Mouse (Mus musculus) left cerebral cortex, postnatal 10 days (tissue): ENCODE data around the gene Sdhd. TPM values are rescaled to one million over a fixed set of nuclear protein-coding genes. Genes with fewer than 3 reads are reported as not detected.
A peak's percentile ranks its signal among the peaks of the same experiment; 100 is the strongest.
"Not testable (repeated sequence)": the region's sequence is repeated elsewhere in the genome, so short reads cannot be mapped to it uniquely, and the experiment has no call there.

Experiments used
- DNase-seq, 2 experiments: peaks; one replicate each; pipeline ENCODE4 v3.0.0; 2021 to 2022; ENCODE audit warnings: low spot score in 2 of 2, mixed read lengths in 1 of 2; ENCODE audit errors: extremely low spot score in 1 of 2
- intact Hi-C: fragments of 180-260 bp; cut with DNase I; formaldehyde crosslinking; loops from one replicate; pipeline ENCODE4 v1.15.1; 2025
- total RNA-seq, 2 experiments: library from RNA; stranded (reverse); gene quantifications; 2 replicates each; pipeline ENCODE4 v1.2.3; 2021

Sdhd gene
- 100 to 1,000 TPM; 145 to 154 TPM for total RNA-seq

DNA sequence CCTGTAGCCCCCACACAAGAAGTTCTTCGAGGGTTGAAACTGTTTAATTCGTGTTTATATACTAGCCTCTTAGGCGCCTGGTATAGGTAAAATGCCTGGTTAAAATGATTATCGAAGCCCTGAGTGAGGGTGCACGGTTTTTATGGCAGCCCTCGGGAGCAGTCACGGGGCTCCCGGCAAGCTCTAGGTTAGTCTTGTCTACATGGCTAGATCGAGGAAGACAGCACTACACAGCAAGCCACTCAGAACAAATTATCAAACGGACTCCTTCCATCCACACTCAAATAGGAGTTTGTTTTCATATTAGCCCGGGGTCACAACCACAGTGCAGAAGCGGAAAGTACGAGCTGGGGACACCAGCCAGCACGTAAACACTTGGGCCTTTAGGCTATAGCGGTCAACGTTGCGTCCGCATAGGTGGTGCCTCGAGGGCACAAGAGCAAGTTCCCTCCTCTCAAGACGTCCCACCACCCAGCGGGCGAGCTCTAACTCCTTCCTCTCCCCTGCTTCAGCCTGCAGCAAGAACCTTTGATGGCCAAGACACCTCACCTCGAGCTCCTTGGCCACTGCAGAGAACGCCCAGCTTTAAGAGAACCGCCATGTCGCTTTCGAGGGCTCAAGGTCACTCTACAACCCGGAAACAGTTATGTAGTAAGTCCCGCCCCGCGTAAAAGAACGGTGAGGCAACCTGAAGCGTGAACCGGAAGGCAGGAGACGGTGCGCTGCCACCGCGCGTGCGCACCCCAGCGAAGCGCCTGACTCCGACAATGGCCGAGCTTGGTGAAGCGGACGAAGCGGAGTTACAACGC, at the start of gene Sdhd, which contains the start of gene Timm8b:
Gene Sdhd (minus strand): TSS at position 624 of the 809 bp plus-strand sequence.
Gene Timm8b (plus strand): TSS at position 722 of the 809 bp plus-strand sequence.
- peak; percentile 94 to 96 for DNase-seq
- intact Hi-C loops: no loop called here

DNA sequence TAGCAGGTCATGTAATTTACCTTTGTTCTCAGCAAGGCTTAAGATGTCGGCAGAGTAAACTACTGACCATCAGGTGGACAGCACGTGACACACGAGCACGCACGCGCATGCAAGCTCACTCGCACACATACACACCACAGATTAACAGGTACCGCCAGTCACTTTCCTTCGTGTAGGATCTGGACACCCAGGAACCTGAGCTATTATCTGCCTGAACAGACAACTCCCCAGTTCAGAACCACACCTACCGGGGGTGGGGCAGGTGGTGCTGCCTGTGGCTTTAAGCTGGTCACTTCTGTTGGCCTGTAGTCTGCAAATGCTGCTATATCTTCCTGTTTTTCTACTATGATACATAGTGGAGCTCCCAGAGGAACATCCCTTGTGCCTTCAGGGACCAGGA, 46.9 kb upstream of the Sdhd start:
- no peak for DNase-seq

DNA sequence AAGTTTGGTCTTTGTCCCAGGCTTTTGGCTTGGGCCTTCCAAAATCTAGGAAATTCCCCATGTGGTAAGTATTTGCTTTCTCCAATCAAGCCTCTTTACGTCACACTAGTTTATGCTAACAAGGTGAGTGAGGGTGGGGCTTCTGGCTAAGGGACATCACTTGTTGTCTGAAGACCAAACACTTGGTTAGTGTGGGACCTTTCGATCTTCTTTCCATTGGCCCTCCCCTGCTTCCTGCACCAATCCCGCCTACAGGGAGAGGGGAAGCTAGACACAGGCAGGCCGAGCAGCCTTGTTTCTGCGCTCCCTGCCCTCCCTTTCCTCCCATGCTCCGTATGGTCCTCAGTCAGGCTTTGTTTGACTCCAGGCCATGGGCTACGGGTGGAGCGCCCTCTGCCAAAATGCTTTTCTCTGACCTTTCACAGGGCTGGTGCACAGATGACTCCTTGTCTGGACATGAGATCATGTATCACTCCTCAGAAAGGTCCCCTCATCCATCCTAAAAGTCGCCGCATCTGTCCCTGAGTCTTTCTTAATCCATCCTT, 43.3 kb upstream of the Sdhd start:
- intact Hi-C loops: loop anchor here (5.0 kb wide), 1 partner anchor 35 kb away; no protein-coding TSS in a partner anchor
- no peak for DNase-seq

More for the DNA sequence above, 46.9 kb upstream of the Sdhd start:
- intact Hi-C loops: no loop called here

DNA sequence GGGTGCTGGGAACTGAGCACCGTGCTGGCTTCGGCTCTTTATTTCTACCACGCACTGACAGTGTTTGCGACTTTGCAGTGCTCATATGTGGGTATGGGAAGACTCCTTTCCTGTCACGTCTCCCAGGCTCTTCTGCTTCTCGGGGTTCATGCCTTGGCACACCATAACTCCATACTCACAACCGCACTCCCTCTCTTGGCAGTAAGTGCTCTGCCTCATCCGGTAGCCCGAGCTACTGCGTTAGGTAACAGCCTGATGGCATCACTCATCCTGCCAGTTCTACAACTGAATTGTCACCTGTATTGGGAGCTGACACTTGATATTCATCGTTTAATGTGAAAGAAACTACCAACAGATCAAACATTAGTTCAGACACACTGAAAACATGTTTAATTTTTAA, 30.7 kb upstream of the Sdhd start:
- intact Hi-C loops: no loop called here

DNA sequence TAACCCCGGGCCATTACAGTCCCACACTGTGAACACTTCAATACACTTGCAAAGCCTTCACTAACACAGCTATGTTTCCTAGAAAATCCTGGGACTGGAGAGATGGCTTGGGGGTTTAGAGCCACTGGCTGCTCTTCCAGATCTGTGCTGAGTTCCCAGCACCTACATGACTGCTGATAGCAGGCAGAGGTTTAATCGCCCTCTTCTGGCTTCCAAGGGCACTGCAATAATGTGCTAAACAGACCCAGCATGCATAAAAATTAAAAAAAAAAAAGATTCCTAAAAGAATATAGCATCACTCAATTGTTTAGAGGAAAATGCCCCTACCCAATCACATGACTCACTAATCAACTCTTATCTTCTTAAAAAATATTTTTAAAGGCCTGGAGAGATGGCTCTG, 29.4 kb upstream of the Sdhd start:
- intact Hi-C loops: no loop called here
- no peak for DNase-seq

More for the DNA sequence above, 30.7 kb upstream of the Sdhd start:
- no peak for DNase-seq

DNA sequence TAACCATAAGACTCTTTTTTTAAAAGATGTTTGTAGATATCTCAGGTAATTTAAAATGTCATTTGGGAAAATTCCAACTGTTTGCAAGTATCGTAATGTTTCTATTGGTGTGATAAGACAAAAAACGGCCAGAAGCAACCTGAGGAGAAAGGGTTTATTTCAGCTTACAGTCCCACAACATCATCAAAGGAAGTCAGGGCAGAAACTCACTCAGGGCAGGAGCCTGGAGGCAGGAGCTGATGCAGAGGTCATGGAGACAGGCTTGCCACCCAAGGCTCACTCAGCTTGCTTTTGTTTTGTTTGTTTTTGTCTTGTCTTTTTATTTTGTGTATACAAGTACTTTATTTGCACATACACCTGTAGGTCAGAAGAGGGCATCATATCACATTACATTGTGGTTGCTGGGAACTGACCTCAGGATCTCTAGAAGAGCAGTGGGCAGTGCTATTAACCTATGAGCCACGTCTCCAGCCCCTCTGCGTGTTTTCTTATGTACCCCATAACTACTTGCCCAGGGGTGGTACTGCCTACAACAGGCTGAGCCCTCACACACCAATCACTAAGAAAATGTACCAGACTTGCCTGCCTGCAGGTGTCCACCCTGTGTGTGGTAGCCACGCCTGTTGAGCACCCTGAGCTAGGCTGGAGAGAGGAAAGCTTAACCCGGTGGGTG, 28.5 kb upstream of the Sdhd start:
- intact Hi-C loops: no loop called here
- DNase-seq: no peak

DNA sequence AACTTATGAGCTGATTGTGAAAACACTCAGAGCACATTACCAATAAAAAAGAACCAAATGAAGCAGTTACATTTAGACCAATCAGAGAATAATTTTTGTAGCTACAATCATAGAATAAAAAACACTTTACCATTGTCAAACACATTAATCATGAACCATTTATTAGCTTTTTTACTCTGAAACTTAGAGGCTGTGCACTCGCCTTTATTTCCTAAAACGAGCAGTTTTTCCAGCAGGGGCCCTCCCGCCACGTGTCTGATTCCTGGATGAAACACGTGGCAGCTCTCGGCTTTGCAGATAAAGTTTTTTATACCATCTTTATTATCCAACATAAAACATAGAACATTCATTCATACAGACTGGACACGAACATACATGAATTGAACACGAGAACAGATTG, 27.3 kb upstream of the Sdhd start:
- DNase-seq: not testable (repeated sequence)

DNA sequence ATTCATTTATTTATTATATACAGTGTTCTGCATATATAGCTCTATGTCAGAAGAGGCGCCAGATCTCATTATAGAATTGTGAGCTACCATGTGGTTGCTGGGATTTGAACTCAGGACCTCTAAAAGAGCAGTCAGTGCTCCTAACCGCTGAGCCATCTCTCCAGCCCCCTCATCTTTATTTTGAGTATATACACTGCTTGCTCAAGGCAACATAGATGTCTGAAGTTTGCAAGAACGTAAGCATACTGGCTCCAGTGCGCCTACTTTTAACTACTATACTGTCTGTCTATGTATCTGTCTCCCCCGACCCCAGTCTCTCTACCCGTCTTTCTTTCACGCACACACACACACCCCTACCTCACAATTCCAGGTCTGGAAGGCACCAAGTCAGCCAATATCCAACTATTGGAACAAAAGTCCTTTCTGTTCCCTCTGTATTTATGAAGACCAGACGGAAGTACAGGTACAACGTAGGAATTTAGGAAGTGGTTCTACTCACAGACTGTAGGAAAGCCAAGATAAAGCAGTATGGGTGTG, 14.2 kb upstream of the Sdhd start:
- intact Hi-C loops: no loop called here
- no peak for DNase-seq

More for the DNA sequence above, 27.3 kb upstream of the Sdhd start:
- intact Hi-C loops: not testable (repeated sequence)

DNA sequence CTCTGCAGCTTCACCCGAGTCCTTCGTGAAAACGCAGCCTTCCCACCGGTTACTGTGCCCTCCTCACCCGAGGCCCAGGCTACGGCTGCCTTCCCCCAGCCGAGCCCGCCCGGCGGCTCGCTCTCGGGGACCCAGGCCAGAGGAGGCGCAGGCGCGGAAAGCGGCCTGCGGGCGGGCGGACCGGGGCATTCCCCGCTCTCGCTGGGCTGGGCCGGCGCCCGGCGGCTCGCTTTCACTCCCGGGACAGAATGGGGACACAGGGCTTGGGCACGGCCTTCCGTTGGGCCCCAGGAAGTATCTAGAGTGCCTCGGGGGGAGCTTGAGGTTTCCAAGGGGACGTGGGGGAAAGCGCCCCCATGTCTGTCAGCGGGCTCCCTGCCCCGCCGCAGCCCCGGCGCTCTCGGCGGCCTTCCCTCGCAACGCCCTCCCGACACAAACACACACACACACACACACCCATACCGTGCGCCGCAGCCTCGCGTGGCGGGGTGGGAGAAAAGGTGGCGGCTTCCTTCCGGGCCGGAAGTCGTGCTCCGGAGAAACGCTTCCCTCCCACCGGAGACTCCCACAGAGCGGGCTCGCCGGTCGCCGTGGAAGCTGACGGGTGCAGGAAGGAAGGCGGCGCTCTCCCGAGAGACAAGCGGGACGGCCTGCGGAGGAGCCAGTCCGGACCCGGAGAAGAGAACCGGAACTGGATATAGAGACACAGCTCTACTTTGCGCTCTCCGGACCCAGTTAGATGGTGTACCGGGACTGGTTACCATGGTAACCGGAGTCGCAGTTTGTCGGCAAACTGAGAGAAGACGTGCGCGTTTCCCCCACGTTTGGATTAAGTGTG, 13.4 kb upstream of the Sdhd start, which contains the start of the genes Pih1d2 and Nkapd1:
Gene Pih1d2 (plus strand): TSS at position 556 of the 838 bp plus-strand sequence.
Gene Nkapd1 (minus strand): TSS at position 699 of the 838 bp plus-strand sequence.
- peak; percentile 88 to 91 for DNase-seq
- intact Hi-C loops: no loop called here

DNA sequence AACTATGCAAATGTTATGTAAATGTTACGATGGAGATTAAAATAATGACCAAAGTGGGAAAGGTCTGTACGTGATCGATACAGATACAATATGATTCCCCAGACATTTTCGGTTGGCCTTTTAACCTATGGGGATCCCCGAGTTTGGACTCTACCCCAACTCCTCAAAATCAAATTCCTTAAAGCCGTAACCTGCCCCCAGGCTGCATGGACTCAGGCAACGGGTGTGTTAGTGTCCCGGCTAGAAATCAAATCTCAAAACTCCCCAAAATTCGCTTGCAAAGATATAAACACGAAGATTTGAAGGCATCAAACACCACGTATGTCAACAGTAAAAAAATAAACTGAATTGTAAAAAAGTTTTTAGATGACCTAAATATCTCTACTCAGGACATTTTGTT, 12.5 kb upstream of the Sdhd start:
- intact Hi-C loops: no loop called here
- no peak for DNase-seq

DNA sequence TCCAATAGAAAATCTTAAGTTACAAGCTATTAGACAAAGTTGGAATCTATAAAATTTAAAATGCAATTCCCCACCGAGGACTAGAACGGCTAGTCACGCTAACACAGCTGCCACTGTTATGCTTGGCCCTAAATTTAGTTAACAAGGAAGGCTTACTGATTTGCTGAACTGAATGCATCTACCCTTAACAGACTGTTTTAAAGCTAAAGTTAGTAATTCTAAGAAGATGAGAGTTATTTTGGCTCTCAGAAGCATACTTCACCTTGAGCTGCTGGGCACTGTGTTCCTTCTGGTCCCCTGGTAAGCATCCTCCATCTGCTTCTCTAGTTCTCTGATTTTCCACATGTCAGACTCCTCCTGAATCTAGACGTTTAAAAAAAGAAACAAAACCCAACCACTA, 8.5 kb upstream of the Sdhd start:
- no peak for DNase-seq
- intact Hi-C loops: loop anchor here (5.0 kb wide), 1 partner anchor 35 kb away; no protein-coding TSS in a partner anchor

DNA sequence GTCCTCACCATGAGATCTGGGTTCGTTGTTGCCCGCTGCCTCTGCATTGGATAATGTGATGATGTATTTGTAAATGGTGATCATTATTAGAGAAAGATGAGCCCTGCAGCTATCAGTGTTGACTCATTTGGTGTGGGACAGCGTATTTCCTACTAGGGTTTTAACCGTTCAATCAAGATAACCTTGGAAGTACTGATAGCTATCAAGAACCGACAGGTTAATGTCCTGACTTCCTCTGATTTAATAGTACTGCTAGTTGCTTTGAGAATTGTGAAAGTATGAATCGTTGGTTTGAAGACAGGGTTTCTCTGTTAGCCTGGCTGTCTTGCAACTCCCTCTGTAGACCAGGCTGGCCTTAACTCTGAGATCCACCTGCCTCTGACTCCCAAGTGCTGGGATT, 726 bp upstream of the Sdhd start:
- no peak for DNase-seq
- intact Hi-C loops: no loop called here

DNA sequence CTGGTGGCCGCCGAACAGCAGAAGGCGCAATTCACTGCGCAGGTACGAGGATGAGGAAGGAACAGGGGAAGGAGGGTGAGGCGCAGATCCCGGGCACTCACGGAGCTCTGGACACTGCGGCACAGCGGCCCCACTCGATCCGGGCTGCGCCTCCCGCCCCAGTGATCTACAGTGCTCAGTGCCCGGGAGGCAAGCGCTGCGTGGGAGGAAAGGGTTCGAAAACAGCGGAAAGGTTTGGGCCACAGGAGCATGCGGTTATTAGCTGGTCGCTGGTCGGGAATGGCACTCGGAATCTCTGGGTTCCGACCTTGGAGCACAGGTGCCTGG, 349 bp upstream of the Sdhd start:
- intact Hi-C loops: no loop called here

DNA sequence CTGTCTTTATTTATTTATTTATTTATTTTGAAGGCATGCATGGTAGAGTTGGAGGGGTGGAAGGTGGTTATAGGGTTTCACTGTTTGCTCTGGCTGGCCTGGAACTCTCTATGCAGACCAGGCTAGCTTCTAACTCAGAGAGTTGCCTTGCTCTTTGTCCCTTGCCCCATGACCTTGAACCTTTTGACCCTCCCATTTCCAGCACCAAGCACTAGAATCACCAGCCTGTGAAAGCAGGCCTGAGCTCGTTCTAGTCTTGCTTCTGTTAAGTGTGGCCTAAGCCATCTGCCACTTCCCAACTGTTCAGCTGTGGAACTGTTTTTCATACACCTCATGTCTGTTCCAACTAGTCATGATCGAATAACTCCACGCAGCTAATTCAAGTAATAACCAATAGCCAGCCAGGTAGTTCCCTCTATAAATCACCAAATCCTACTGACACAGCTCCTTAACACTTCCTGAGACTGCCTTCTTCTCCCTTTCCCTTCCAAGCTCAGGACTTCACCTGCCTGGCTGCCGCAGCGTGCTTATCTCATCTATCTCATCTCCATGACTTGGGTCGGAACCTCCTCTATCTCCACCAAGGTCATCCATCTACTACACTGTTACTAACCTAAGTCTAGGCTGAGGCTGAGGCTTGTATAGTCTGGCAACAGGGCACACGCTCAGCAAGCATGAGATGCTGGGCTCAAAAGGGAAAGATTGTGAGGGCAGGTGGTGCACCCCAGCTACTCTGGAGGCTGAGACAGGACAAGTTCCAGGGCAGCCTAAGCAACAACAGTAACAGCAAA, 1.4 kb downstream of the Sdhd start:
- intact Hi-C loops: no loop called here
- no peak for DNase-seq

More for the DNA sequence above, 349 bp upstream of the Sdhd start:
- DNase-seq: no peak

DNA sequence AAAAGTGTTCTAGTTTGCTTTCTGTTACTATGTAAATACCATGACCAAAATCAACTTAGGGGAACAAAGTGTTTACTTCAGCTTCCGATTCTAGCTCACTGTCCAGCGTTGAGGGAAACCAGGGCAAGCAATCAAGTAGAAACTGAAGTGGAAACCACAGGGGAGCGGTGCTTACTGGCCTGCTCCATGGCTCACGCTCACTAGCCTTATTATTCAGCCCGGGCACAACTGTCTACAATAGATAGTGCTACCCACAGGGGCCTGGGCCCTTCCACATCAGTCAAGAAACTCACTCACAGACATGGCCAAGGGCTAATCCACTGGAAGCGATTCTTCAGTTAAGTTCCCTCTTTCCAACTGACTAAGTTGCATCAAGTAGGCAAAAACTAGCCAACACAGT, 2.1 kb downstream of the Sdhd start:
- intact Hi-C loops: no loop called here
- no peak for DNase-seq

DNA sequence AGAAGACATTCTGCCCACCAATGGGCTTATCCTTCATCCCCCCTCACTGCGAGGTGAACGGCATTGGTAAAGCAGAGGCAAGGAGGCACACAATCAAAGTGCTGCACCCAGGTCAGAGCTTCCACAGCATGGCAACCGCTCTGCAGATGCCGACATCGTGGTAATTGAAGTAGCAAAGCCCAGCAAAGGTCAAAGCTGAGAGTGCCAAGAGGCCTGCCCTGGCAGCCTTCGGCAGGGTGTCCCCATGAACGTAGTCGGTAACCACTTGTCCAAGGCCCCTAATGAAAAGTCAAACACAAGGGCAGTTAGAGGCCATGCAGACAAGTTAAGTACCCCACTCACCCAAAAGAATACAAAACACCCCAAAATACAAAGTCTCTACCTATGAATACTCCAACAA, 6.6 kb downstream of the Sdhd start:
- intact Hi-C loops: no loop called here
- no peak for DNase-seq

DNA sequence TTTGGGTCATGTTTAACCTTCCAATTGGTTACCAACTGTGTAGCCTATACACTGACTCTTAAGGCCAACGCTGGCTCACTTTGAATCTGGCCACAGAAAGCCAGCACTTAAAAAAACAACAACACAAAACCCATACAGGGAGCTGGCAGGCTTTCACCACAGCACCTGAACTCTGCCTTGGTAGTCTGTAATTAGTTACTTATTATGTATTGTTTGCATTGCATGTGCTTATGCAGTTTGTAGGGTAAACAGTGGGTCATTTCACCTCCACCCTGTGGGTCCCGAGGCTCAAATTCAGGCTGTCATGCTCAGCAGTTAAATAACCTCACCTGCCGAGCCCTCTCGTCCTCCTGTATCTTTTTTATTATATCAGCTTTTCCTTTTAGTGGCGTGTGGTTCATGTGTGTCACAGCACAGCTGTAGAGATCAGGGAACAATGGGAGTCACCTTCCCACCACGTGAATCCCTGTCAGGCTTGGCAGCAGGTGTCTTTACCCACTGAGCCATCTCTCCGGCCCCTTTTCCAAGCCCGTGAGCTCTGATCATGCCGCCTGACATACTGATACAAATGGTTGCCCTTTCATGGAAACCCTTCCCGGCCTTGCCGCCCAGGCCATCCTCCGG, 8.7 kb downstream of the Sdhd start:
- intact Hi-C loops: no loop called here
- DNase-seq: no peak
